Mouse (Mus musculus): ENCODE data around the gene Ugt1a8. TPM values are rescaled to one million over a fixed set of nuclear protein-coding genes. Genes with fewer than 3 reads are reported as not detected.
"Not testable (repeated sequence)": the region's sequence is repeated elsewhere in the genome, so short reads cannot be mapped to it uniquely, and the experiment has no call there.

Gene Ugt1a8
- total and polyA plus RNA-seq, 2 experiments from 2014 or later, result not detected

- not testable (repeated sequence) for H3K36me3 ChIP-seq (ENCODE audit: insufficient read depth, low read length); H3K4me2 ChIP-seq (ENCODE audit: low read depth, low read length); H3K9me3 ChIP-seq (ENCODE audit: low read length); H3K27ac ChIP-seq; H3K4me1 ChIP-seq (ENCODE audit: insufficient read depth, low read length); H3K4me3 ChIP-seq (ENCODE audit: low read length); H3K27me3 ChIP-seq (ENCODE audit: insufficient read depth, low read length); H3K9ac ChIP-seq (replicated peaks; ENCODE audit: low read length)
- DNase-seq (ENCODE audit: low spot score), result peak; percentile 36
- TF ChIP-seq CTCF (IDR thresholded peaks at IDR 0.05; ENCODE audit: low read depth), result peak; percentile 55
- 0 out of 2 replicates have a peak, but pooled peaks have one; percentile 45 for ATAC-seq
- WGBS, result 3% methylated on average over 5 of the region's 5 CpGs
These were observed 56.5 kb downstream of the Ugt1a8 start for GRCm38 (mm10) chr1:88143966-88144675.

GRCm38 (mm10) chr1:88145278-88145677 lies 57.7 kb downstream of the Ugt1a8 start:
- not testable (repeated sequence) for H3K4me2 ChIP-seq (ENCODE audit: low read depth, low read length); H3K4me3 ChIP-seq (ENCODE audit: low read length); H3K36me3 ChIP-seq (ENCODE audit: insufficient read depth, low read length); H3K9me3 ChIP-seq (ENCODE audit: low read length); H3K27ac ChIP-seq; DNase-seq (ENCODE audit: low spot score); ATAC-seq; H3K27me3 ChIP-seq (ENCODE audit: insufficient read depth, low read length); H3K9ac ChIP-seq (replicated peaks; ENCODE audit: low read length); H3K4me1 ChIP-seq (ENCODE audit: insufficient read depth, low read length)
- 73% methylated on average over 2 of the region's 2 CpGs for WGBS
- TF ChIP-seq CTCF (IDR thresholded peaks at IDR 0.05; ENCODE audit: low read depth), result peak; percentile 53

DNA sequence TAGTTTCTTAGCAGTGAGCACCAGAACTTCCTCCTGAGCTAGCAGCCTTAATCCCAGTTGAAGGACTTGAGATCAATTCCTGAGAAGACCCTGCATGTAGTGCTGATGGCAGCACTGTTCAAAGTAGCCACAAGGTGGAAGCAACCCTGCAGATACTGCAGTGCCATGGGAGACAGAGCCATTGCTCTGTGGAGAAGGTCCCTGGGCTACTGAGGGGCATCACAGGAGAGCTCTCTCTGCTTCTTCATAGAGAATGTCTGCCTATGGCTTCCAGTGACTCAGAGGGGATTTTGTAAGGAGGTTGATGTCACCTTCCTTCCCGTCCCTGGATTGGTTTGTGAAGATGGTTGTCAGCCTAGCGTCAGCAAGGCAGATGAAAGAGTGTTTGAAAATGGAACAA lies 62.5 kb downstream of the Ugt1a8 start:
- not testable (repeated sequence) for H3K4me1 ChIP-seq (ENCODE audit: insufficient read depth, low read length); H3K4me2 ChIP-seq (ENCODE audit: low read depth, low read length); H3K36me3 ChIP-seq (ENCODE audit: insufficient read depth, low read length); H3K27me3 ChIP-seq (ENCODE audit: insufficient read depth, low read length); H3K9me3 ChIP-seq (ENCODE audit: low read length); H3K27ac ChIP-seq; H3K4me3 ChIP-seq (ENCODE audit: low read length); ATAC-seq; H3K9ac ChIP-seq (replicated peaks; ENCODE audit: low read length)
- 86% methylated on average over 2 of the region's 2 CpGs for WGBS
- TF ChIP-seq CTCF (IDR thresholded peaks at IDR 0.05; ENCODE audit: low read depth), result peak; percentile 61
- DNase-seq (ENCODE audit: low spot score), result peak; percentile 43

DNA sequence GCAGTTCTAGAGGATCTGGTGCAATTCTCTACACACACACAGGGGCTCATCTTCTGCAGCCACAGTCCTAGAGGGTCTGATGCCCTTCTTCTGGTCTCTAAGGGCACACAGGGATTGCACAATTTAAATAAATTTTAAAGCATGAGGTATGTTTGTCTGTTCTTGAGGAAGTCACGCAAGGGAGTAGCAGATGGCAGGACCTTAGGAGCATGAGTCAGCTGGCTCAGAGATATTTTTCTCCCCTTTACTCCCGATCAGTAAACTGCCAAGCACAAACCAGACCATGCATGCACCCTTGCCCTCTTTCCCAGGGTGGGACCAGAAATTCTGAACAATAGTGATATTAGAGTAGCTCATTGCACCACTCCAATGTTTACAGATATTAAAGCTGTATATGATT lies 70.8 kb downstream of the Ugt1a8 start:
- no peak overlapping the region for H3K9ac ChIP-seq (replicated peaks; ENCODE audit: low read length)
- H3K27me3 ChIP-seq (ENCODE audit: insufficient read depth, low read length), result no peaks in the 10 kb centered on the region
- 83% methylated on average over 2 of the region's 2 CpGs for WGBS
- H3K27ac ChIP-seq, result no peak overlapping the region
- DNase-seq (ENCODE audit: low spot score), result no peak
- ATAC-seq, result no peak
- no peak overlapping the region for H3K4me2 ChIP-seq (ENCODE audit: low read depth, low read length)
- H3K4me3 ChIP-seq (ENCODE audit: low read length), result no peak overlapping the region
- no peaks in the 10 kb centered on the region for H3K4me1 ChIP-seq (ENCODE audit: insufficient read depth, low read length)
- no peaks in the 10 kb centered on the region for H3K36me3 ChIP-seq (ENCODE audit: insufficient read depth, low read length)
- no peak for TF ChIP-seq CTCF (IDR thresholded peaks at IDR 0.05; ENCODE audit: low read depth)
- no peaks in the 10 kb centered on the region for H3K9me3 ChIP-seq (ENCODE audit: low read length)

DNA sequence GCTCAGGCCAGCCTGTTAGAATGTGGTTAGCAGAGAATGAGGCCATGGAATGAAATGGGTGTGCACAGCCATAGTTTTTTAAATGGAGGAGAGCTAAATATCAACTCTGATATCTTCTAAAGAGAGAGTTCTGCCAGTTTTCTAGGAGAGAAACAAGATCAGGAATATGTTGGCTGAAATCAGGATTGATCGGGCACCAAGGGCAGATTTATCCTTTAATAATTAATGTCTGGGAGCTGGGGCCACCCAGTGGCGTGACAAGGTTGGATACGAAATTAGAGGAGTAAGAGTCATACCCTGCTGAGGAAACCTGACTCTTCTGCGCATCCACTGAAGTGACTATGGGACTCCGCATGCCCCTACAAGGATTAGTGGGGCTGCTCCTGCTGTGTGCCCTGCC lies 78.1 kb downstream of the Ugt1a8 start, which contains the start of gene Ugt1a5:
Gene Ugt1a5, plus strand, starts transcription at position 302 of the 400 bp plus-strand sequence.
- no peaks in the 10 kb centered on the region for H3K4me1 ChIP-seq (ENCODE audit: insufficient read depth, low read length)
- H3K27ac ChIP-seq, result no peak within 1 kb of the TSS
- no peak for DNase-seq (ENCODE audit: low spot score)
- no peak for ATAC-seq
- H3K9ac ChIP-seq (replicated peaks; ENCODE audit: low read length), result no peak within 1 kb of the TSS
- H3K4me2 ChIP-seq (ENCODE audit: low read depth, low read length), result no peak within 1 kb of the TSS
- WGBS, result 79% methylated on average over 5 of the region's 5 CpGs
- no peaks in the 10 kb centered on the region for H3K36me3 ChIP-seq (ENCODE audit: insufficient read depth, low read length)
- no peak within 1 kb of the TSS for H3K4me3 ChIP-seq (ENCODE audit: low read length)
- no peak for TF ChIP-seq CTCF (IDR thresholded peaks at IDR 0.05; ENCODE audit: low read depth)
- H3K27me3 ChIP-seq (ENCODE audit: insufficient read depth, low read length), result no peaks in the 10 kb centered on the region
- H3K9me3 ChIP-seq (ENCODE audit: low read length), result no peaks in the 10 kb centered on the region

DNA sequence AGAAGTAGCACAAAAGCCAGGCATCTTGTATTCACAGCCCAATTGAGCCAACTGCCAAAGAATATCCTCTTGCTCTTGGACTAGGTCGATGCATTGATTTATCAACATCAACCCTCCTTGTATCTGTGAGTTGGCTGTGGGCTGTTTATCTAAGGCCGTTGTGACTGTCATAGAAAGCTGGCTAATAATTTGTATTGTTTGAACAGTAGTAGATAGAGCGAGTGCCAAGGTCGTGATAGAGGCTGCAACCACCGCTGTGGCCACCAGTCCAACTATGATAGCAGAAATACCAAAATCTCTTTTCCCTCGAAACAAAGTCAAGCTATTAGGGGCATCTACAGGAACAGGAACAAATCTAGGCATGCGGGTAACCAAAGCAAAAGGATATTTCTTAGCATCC lies 84.6 kb downstream of the Ugt1a8 start:
- DNase-seq (ENCODE audit: low spot score); H3K27ac ChIP-seq; ATAC-seq; H3K27me3 ChIP-seq (ENCODE audit: insufficient read depth, low read length); H3K4me3 ChIP-seq (ENCODE audit: low read length); H3K36me3 ChIP-seq (ENCODE audit: insufficient read depth, low read length); H3K4me2 ChIP-seq (ENCODE audit: low read depth, low read length); H3K4me1 ChIP-seq (ENCODE audit: insufficient read depth, low read length); H3K9me3 ChIP-seq (ENCODE audit: low read length); H3K9ac ChIP-seq (replicated peaks; ENCODE audit: low read length): not testable (repeated sequence)
- 93% methylated on average over 5 of the region's 7 CpGs for WGBS

DNA sequence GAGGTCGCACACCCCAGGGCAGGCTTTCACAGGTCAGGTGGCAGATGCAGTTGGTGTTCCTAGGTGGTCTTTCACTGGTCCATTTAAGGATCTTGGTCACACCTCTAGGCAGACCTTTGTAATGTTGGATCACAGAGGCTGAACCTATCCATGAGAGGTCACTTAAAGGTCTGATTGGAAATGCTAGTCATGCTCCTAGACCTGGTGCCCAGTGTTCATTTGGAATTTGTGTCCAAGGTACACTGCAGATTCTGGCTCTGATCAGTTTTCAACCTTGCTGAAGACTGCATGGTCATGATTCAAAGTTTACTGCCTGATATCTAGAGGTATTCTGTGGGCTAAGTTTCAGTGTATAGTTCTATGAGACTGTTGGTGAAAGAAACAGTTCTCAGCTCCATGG lies 92.0 kb downstream of the Ugt1a8 start:
- H3K4me1 ChIP-seq (ENCODE audit: insufficient read depth, low read length), result no peaks in the 10 kb centered on the region
- H3K9me3 ChIP-seq (ENCODE audit: low read length), result peaks cover 6% of the 10 kb centered on the region; the same call in 1 of the 2 replicates
- H3K4me3 ChIP-seq (ENCODE audit: low read length), result no peak overlapping the region
- no peaks in the 10 kb centered on the region for H3K27me3 ChIP-seq (ENCODE audit: insufficient read depth, low read length)
- ATAC-seq, result no peak
- TF ChIP-seq CTCF (IDR thresholded peaks at IDR 0.05; ENCODE audit: low read depth), result no peak
- no peaks in the 10 kb centered on the region for H3K36me3 ChIP-seq (ENCODE audit: insufficient read depth, low read length)
- no peak for DNase-seq (ENCODE audit: low spot score)
- 96% methylated on average over 1 of the region's 1 CpGs for WGBS
- no peak overlapping the region for H3K4me2 ChIP-seq (ENCODE audit: low read depth, low read length)
- no peak overlapping the region for H3K27ac ChIP-seq
- H3K9ac ChIP-seq (replicated peaks; ENCODE audit: low read length), result no peak overlapping the region

Data from hindbrain, postnatal 0 days (tissue).